In the genomic region with DNA sequence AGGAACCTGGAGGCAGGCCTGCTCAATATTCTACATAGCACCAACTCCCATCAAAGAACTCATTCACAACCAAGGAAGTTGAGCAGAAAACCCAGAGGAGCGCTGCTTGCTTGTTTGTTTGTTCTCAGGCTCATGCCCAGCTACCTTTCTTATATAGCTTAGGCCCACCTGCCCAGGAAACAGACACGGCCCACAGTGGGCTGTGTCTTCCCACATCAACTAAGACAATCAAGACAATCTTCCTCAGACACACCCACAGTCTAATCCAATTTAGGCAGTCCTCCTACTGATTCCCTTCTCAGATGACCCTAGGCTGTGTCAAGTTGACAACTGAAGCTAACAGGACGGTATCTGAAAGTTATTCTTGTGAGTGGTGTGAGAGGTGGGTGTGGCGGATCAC, we compare ENCODE assay signal across 10 mouse cellular contexts. TPM values are rescaled to one million over a fixed set of nuclear protein-coding genes. Genes with fewer than 3 reads are reported as not detected.
DNase-seq lines count a peak whose midpoint lies in the region; ATAC-seq lines count a peak whose summit lies in the region.
"Had no signal": no experiment of that assay in that cellular context is flagged by ENCODE, and none has a peak within 500 bp of the region (broad histone marks: within the 10 kb centered on the region; RNA-seq: fewer than 3 reads in every experiment).

A gene (plus strand): TSS at position 301 of the 400 bp plus-strand sequence.

- H3K4me1 ChIP-seq in kidney, embryonic 16.5 days (ENCODE audit: insufficient read depth, low read length), result peaks cover 29% of the 10 kb centered on the region
- H3K4me1 ChIP-seq in forebrain, embryonic 13.5 days, result peaks cover 8% of the 10 kb centered on the region; the same call in 1 of the 2 replicates
- H3K4me1 ChIP-seq in hindbrain, embryonic 15.5 days (replicated peaks), result peaks cover 9% of the 10 kb centered on the region
- H3K4me1 ChIP-seq in midbrain, embryonic 14.5 days (ENCODE audit: control insufficient read depth, insufficient read depth, low read length), result no peaks in the 10 kb centered on the region

- H3K4me2 ChIP-seq in kidney, embryonic 16.5 days (replicated peaks; ENCODE audit: low read depth, low read length), result peak within 1 kb of the TSS; percentile 81
- H3K4me2 ChIP-seq in forebrain, embryonic 13.5 days, result peak within 1 kb of the TSS; percentile 53
- H3K4me2 ChIP-seq in hindbrain, embryonic 15.5 days, result peak within 1 kb of the TSS; percentile 55
- peak within 1 kb of the TSS; percentile 40 for H3K4me2 ChIP-seq in midbrain, embryonic 14.5 days (ENCODE audit: low read length)

- WGBS in kidney, embryonic 16.5 days, result 60% methylated on average over 4 of the region's 4 CpGs
- WGBS in forebrain, embryonic 13.5 days, result 73% methylated on average over 4 of the region's 4 CpGs
- WGBS in hindbrain, embryonic 15.5 days, result 72% methylated on average over 4 of the region's 4 CpGs
- 61% methylated on average over 4 of the region's 4 CpGs for WGBS in midbrain, embryonic 14.5 days

- ATAC-seq in kidney, embryonic 16.5 days (ENCODE audit: low FRiP score, low TSS enrichment), result no peak
- ATAC-seq in forebrain, embryonic 13.5 days, result no peak
- ATAC-seq in hindbrain, embryonic 15.5 days (ENCODE audit: low FRiP score, low read depth), result no peak
- no peak for ATAC-seq in midbrain, embryonic 14.5 days (ENCODE audit: low FRiP score, low TSS enrichment)

- no peak within 1 kb of the TSS; the same call in 1 of the 2 replicates for H3K27ac ChIP-seq in kidney, embryonic 16.5 days (ENCODE audit: low read length)
- H3K27ac ChIP-seq in forebrain, embryonic 13.5 days, result no peak within 1 kb of the TSS
- H3K27ac ChIP-seq in hindbrain, embryonic 15.5 days (replicated peaks), result no peak within 1 kb of the TSS
- no peak within 1 kb of the TSS for H3K27ac ChIP-seq in midbrain, embryonic 14.5 days (replicated peaks; ENCODE audit: low read depth, low read length)

- DNase-seq in kidney, adult 18-20 months, result no peak
- no peak for DNase-seq in midbrain, embryonic 14.5 days
- DNase-seq in cerebellum, postnatal 10 days, result no peak
- DNase-seq in layer of hippocampus, adult 8-10 months (ENCODE audit: low spot score in 2 of 2), result no peak
- no peak for DNase-seq in cerebellum, adult 9-11 months
- DNase-seq: cerebellum, adult 18-20 months; left cerebral cortex, postnatal 4 days had no signal

- H3K4me3 ChIP-seq in kidney, embryonic 16.5 days (ENCODE audit: low read length), result peak within 1 kb of the TSS; percentile 50
- peak within 1 kb of the TSS; percentile 27 for H3K4me3 ChIP-seq in forebrain, embryonic 13.5 days
- peak within 1 kb of the TSS; percentile 30 for H3K4me3 ChIP-seq in hindbrain, embryonic 15.5 days
- H3K4me3 ChIP-seq in midbrain, embryonic 14.5 days (replicated peaks; ENCODE audit: low read depth, low read length), result peak within 1 kb of the TSS; percentile 18; the same call in 1 of the 2 replicates

- peak within 1 kb of the TSS; percentile 63 for H3K9ac ChIP-seq in kidney, embryonic 16.5 days (replicated peaks; ENCODE audit: low read length)
- no peak within 1 kb of the TSS for H3K9ac ChIP-seq in forebrain, embryonic 13.5 days
- H3K9ac ChIP-seq in hindbrain, embryonic 15.5 days, result no peak within 1 kb of the TSS
- no peak within 1 kb of the TSS for H3K9ac ChIP-seq in midbrain, embryonic 14.5 days (replicated peaks; ENCODE audit: low read length)

- H3K9me3 ChIP-seq in kidney, embryonic 16.5 days (ENCODE audit: low read length), result no peaks in the 10 kb centered on the region
- no peaks in the 10 kb centered on the region for H3K9me3 ChIP-seq in forebrain, embryonic 13.5 days (replicated peaks)
- H3K9me3 ChIP-seq in hindbrain, embryonic 15.5 days, result no peaks in the 10 kb centered on the region
- no peaks in the 10 kb centered on the region for H3K9me3 ChIP-seq in midbrain, embryonic 14.5 days (ENCODE audit: control insufficient read depth, low read length)

- H3K27me3 ChIP-seq in kidney, embryonic 16.5 days (ENCODE audit: insufficient read depth, low read length), result peaks cover 54% of the 10 kb centered on the region
- peaks cover 70% of the 10 kb centered on the region for H3K27me3 ChIP-seq in forebrain, embryonic 13.5 days
- H3K27me3 ChIP-seq in hindbrain, embryonic 15.5 days, result peaks cover 48% of the 10 kb centered on the region
- peaks cover 27% of the 10 kb centered on the region for H3K27me3 ChIP-seq in midbrain, embryonic 14.5 days (ENCODE audit: control insufficient read depth, insufficient read depth, low read length)

- no peaks in the 10 kb centered on the region for H3K36me3 ChIP-seq in kidney, embryonic 16.5 days (ENCODE audit: insufficient read depth, low read length)
- no peaks in the 10 kb centered on the region for H3K36me3 ChIP-seq in forebrain, embryonic 13.5 days (ENCODE audit: poor library complexity, severe bottlenecking)
- H3K36me3 ChIP-seq in hindbrain, embryonic 15.5 days, result no peaks in the 10 kb centered on the region
- H3K36me3 ChIP-seq in midbrain, embryonic 14.5 days (ENCODE audit: control insufficient read depth, insufficient read depth, low read length), result no peaks in the 10 kb centered on the region

RNA-seq across cellular contexts. Expression of the gene that starts here (rescaled TPM):
- polyA plus RNA-seq in kidney, embryonic 16.5 days (2015; fragmentation: Nextera tagmentation; extraction: Ambion mirVana), result 9.2 and 9.8 TPM in 2 replicates
- polyA plus RNA-seq in forebrain, embryonic 13.5 days (2015; fragmentation: Nextera tagmentation; extraction: Ambion mirVana), result 0.48 and 1.2 TPM in 2 replicates
- 1.1 and 1.5 TPM in 2 replicates for polyA plus RNA-seq in hindbrain, embryonic 15.5 days (2015; fragmentation: Nextera tagmentation; extraction: Ambion mirVana)
- polyA plus RNA-seq in midbrain, embryonic 14.5 days (2014; fragmentation: Nextera tagmentation; extraction: Ambion mirVana), result 1.2 and 2.0 TPM in 2 replicates
- 1 to 10 TPM in 1 of 4 experiments, under 1 TPM in 3; 0.61 to 1.2 (median 0.83) TPM for total RNA-seq in layer of hippocampus, adult 8-10 months (2022)
